Mouse (Mus musculus): Measurements from ENCODE around the gene Rin3. TPM values are rescaled to one million over a fixed set of nuclear protein-coding genes. Genes with fewer than 3 reads are reported as not detected.

Rin3 gene
- total RNA-seq, 2 experiments from 2014 or later = 3.2 to 4.5 TPM

- intact Hi-C loops (cut with DNase I) = no loop called here
- no peak for DNase-seq (ENCODE audit: low spot score in 2 of 2)
Observed at GRCm38 (mm10) chr12:102323392-102323791, 40.5 kb downstream of the Rin3 start.

GRCm38 (mm10) chr12:102324156-102324885 lies 41.5 kb downstream of the Rin3 start:
- no peak for DNase-seq (ENCODE audit: low spot score in 2 of 2)
- intact Hi-C loops (cut with DNase I) = no loop called here

DNA sequence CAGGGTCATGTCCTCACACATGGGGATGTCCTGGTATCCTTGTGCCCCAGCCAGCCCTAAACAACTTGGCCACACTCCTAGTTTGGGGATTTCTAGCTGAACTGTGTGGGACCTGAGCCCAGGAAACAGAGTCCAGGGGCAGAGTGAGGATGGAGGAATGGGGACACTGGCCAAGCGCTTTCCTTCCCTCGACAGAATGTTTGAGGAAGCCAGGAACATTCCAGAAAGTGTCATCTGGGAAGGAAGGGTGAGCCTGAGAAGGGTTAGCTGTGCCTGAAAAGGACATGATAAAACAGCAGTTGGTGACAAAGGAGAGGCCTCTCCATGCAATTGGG lies 42.0 kb downstream of the Rin3 start:
- no peak for DNase-seq (ENCODE audit: low spot score in 2 of 2)
- intact Hi-C loops (cut with DNase I) = no loop called here

- intact Hi-C loops (cut with DNase I) = no loop called here
- DNase-seq (ENCODE audit: low spot score in 2 of 2) = no peak
Observed at GRCm38 (mm10) chr12:102326753-102327340, 44.0 kb downstream of the Rin3 start.

GRCm38 (mm10) chr12:102327525-102327924 lies 44.7 kb downstream of the Rin3 start:
- DNase-seq (ENCODE audit: low spot score in 2 of 2) = no peak
- intact Hi-C loops (cut with DNase I) = no loop called here

- intact Hi-C loops (cut with DNase I) = no loop called here
- DNase-seq (ENCODE audit: low spot score in 2 of 2) = no peak
Observed at GRCm38 (mm10) chr12:102328090-102328489, 45.2 kb downstream of the Rin3 start.

- intact Hi-C loops (cut with DNase I) = no loop called here
- no peak for DNase-seq (ENCODE audit: low spot score in 2 of 2)
Observed at GRCm38 (mm10) chr12:102330188-102330587, 47.3 kb downstream of the Rin3 start.

DNA sequence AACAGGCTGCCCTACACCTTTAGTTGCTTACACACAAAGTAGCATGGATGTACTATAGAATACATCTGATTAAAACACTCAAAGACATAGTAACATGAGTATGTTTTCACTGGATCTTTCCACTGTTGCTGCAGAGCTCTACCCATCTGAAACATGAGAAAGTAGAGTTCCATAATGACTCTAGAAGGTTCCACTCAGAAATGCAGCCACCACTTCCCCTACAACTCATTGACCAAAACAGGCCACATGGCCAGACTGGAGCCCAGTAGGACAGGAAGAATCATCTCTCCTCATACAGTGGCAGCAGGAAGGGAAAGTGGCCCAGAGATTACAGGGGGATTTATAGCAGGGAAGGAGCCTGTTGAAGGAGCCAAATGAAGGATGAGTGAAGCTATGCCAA lies 47.9 kb downstream of the Rin3 start:
- intact Hi-C loops (cut with DNase I) = no loop called here
- DNase-seq (ENCODE audit: low spot score in 2 of 2) = no peak

DNA sequence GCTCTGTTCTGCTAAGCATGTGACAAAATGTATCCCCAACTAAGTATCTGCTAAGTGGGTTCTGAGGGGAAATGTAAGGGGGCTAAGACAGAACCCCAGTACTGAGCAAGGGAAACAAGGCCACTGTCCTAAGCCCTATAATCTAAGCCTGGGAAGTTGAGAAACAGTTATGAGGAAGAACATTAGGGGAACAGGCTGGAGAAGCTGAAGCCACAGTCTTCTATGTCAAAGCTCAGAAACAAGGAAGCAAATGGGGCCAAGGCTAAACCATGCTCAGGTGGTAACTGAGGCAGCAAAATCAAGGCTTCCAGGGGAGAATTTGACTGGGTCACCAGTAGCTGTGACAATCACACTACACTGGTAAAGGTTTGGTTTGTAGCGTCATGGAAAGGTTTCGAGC lies 50.3 kb downstream of the Rin3 start:
- no peak for DNase-seq (ENCODE audit: low spot score in 2 of 2)
- intact Hi-C loops (cut with DNase I) = no loop called here

DNA sequence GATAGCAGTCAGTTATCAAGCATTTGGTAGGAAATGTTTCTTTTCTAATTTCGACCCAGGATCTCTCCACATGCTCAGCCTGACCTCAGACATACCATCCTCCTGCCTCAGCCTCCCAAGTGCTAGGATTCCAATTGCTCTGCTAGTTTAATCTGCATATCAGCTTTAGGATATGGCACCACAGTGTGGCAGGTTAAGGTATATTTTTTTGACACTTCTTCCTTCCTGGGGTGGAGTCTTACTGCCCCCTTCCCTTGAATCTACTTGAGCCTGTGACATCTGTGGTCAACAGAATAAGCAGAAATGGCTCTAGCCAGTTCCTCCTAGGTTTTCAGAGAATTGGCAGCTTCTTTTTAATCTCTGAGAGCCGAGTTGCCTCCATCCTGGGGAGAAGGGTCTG lies 56.2 kb downstream of the Rin3 start:
- intact Hi-C loops (cut with DNase I) = no loop called here
- DNase-seq (ENCODE audit: low spot score in 2 of 2) = peak in 1 of 2 experiments; percentile 18

- no peak for DNase-seq (ENCODE audit: low spot score in 2 of 2)
- intact Hi-C loops (cut with DNase I) = no loop called here
Observed at GRCm38 (mm10) chr12:102340471-102340870, 57.6 kb downstream of the Rin3 start.

DNA sequence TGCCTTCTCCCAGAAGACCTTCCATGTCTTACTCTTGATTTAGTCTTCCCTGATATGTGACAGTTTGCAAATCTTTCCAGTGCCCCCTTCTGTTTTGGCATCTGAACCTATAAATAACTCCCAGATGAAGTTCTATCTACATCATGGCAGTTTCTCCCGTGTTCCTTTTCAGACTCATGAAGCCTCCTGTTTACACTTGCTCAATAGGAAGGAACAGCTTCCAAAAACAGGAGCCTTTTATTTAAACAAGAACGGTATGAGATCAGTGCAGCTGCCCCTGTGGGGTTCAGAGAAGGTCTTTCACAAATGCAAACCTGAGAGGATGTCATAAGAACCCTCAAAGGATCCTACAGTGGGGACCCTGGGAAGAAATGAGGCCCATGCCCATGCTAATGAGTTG lies 59.3 kb downstream of the Rin3 start:
- intact Hi-C loops (cut with DNase I) = no loop called here

GRCm38 (mm10) chr12:102342602-102343001 lies 59.8 kb downstream of the Rin3 start:
- DNase-seq (ENCODE audit: low spot score in 2 of 2) = no peak
- intact Hi-C loops (cut with DNase I) = no loop called here

More for the DNA sequence above, 59.3 kb downstream of the Rin3 start:
- no peak for DNase-seq (ENCODE audit: low spot score in 2 of 2)

DNA sequence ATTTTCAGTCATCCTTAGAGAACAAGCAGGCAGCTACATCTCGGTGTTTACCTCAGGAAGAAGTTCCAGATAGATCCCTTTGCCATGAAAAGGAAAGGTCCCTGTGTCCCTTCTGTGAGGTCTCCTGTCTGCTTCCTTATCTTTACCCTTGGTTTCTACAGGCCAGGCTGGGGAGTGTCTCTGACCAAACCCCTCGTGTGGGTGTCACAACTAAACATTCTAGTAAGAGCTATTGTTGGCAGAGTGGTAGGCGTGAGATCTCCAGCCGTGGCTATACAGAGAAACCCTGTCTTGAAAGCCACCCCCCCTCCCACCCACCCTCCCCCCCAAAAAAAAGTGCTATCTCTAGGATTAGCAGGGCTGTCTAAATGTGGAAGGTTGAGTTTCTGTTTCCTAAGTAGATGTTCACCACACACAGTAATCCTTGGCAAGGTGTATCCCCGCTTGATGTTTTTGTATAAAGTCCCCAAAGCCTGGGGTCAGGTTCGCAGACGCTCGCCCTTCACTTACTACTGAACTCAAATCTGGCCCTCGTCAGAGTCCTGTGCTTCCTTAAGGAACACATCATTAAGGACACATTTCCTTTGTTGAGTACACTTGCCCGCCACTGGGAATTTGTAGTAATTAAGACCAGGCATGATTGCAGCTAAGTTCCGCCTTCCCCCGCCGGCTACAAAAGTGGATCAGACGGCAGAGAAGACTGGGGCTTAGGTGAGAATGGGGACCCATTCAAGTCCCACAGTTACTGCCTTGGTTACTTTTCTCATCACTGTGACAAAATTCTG lies 62.4 kb downstream of the Rin3 start:
- no peak for DNase-seq (ENCODE audit: low spot score in 2 of 2)
- intact Hi-C loops (cut with DNase I) = no loop called here

GRCm38 (mm10) chr12:102346507-102346906 lies 63.7 kb downstream of the Rin3 start:
- peak; percentile 63 to 69 for DNase-seq (ENCODE audit: low spot score in 2 of 2)
- intact Hi-C loops (cut with DNase I) = no loop called here

- intact Hi-C loops (cut with DNase I) = no loop called here
- DNase-seq (ENCODE audit: low spot score in 2 of 2) = no peak
Observed at GRCm38 (mm10) chr12:102348447-102348846, 65.6 kb downstream of the Rin3 start.

- DNase-seq (ENCODE audit: low spot score in 2 of 2) = no peak
- intact Hi-C loops (cut with DNase I) = no loop called here
Observed at GRCm38 (mm10) chr12:102350997-102351396, 68.1 kb downstream of the Rin3 start.

DNA sequence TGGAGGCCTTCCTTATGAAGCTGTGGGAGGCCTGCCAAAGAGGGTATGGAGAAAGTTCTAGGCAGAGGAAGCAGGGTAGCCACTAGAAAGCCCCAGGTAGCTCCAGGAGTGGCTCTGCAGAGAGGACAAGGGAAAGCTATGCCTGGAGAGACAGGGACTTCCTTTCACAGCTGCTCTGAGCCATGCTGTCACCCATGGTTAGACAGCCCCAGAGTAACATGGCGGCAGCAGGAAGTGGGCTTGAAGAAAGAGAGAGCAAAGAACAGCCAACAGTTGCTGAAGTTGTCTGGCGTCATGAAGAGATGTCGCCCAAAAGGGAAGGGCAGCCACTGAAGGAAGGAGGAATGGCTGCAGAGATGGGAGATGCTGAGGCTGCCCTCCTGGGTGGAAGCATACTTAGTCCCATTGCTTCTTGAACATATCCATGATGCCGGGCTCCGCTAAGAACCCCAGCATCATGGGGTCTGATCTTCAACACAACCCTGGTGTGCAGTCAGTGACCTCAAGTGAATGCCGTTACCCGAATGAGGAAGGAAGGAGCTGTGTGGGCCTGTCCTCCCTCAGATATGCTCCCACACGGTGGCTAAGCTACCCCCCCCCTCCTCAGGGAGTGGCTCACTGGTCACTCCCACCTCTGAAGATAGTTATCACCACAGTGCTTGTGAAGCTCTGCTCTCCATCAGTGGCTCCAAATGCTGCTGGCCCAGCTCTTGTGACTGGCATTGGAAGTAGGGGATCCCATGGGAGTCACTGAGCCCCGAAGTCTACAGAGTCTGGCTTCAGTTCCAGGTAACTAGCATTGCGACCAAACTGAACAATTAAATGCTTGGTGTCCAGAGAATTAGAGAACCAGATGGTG lies 71.5 kb downstream of the Rin3 start:
- intact Hi-C loops (cut with DNase I) = no loop called here
- no peak for DNase-seq (ENCODE audit: low spot score in 2 of 2)

DNA sequence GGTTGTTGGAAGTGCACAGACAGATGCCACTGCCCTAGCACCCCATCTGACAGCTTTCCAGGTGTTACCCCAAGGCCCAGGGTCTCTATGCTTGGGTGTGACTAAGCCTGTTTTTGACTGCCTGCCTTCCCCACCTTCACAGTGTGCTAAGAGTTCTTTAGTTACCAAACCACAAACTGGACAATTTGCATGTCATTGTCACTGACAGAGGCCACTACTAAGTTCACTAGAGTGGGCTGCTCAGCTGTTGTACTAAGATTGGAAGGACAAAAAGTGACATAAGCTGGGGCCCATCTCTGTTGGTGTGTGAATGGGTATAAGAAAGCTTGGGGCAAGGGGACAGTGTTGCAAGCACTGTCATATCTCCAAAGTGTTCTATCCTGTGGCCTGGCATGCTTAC lies 72.9 kb downstream of the Rin3 start:
- intact Hi-C loops (cut with DNase I) = no loop called here
- DNase-seq (ENCODE audit: low spot score in 2 of 2) = no peak

DNA sequence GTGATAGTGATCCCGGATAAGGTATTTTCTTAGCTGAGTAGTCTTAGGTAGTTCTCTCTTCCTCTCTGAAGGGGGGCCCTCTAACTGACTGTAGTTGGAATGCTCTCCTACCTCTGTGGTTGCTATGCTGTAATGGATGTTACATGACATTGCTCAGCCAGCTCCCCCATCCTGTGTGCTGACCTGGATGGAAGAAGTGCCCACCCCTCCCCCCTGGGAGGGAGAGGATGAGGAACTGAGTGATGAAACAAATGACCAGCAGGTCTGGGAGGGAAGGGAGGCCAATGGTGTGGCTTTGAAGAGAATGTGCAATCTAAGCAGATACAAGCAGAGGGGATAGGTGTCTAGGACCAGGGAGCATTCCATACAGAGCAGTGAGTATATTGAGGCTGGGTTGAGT lies 73.9 kb downstream of the Rin3 start:
- no peak for DNase-seq (ENCODE audit: low spot score in 2 of 2)
- intact Hi-C loops (cut with DNase I) = no loop called here

Data from left cerebral cortex, postnatal 14 days (tissue).